Mouse (Mus musculus) neural tube, embryonic 13.5 days (tissue): Measurements from ENCODE around the gene Ubiad1. TPM values are rescaled to one million over a fixed set of nuclear protein-coding genes. Genes with fewer than 3 reads are reported as not detected.

Source experiments
- ATAC-seq: fragments of 200-750 bp; cut with Nextera tagmentation; 2 replicates; pipeline ENCODE4 v1.8.0; 2017; ENCODE audit warnings: low read depth, mild to moderate bottlenecking, moderate TSS enrichment, moderate library complexity
- H3K27ac ChIP-seq: fragments of 300-500 bp; sonication (generic); replicated peaks from 2 replicates; pipeline ENCODE4 v1.5.1; 2015; ENCODE audit warnings: moderate library complexity, mild to moderate bottlenecking, inconsistent platforms
- H3K27me3 ChIP-seq: fragments of 300-500 bp; sonication (generic); 2 replicates; pipeline ENCODE4 v1.6.1; 2015; ENCODE audit warnings: mild to moderate bottlenecking, inconsistent platforms
- H3K36me3 ChIP-seq: fragments of 300-500 bp; sonication (generic); 2 replicates; pipeline ENCODE4 v1.6.1; 2015; ENCODE audit warnings: mild to moderate bottlenecking, inconsistent platforms
- H3K4me1 ChIP-seq: fragments of 300-500 bp; sonication (generic); replicated peaks from 2 replicates; pipeline ENCODE4 v1.6.1; 2015; ENCODE audit warnings: inconsistent platforms
- H3K4me2 ChIP-seq: fragments of 300-500 bp; sonication (generic); 2 replicates; pipeline ENCODE4 v1.6.1; 2015; ENCODE audit warnings: inconsistent platforms, mild to moderate bottlenecking, moderate library complexity
- H3K4me3 ChIP-seq: fragments of 300-500 bp; sonication (generic); 2 replicates; pipeline ENCODE4 v1.5.1; 2015; ENCODE audit warnings: mild to moderate bottlenecking, inconsistent platforms
- H3K9ac ChIP-seq: fragments of 300-500 bp; sonication (generic); 2 replicates; pipeline ENCODE4 v1.6.1; 2015; ENCODE audit warnings: moderate library complexity, mild to moderate bottlenecking, inconsistent platforms
- H3K9me3 ChIP-seq: fragments of 300-500 bp; sonication (generic); 2 replicates; pipeline ENCODE4 v1.6.1; 2016; ENCODE audit warnings: inconsistent platforms
- WGBS: fragments of 180-500 bp; shearing (Covaris S2); methylation state at CpG from one replicate; pipeline ENCODE4 v1.1.7; 2015; 5-methylcytosine and 5-hydroxymethylcytosine counted together
- polyA plus RNA-seq: library from polyadenylated mRNA; unstranded; fragments of >200 nt; fragmentation: Nextera tagmentation; extraction: Ambion mirVana; gene quantifications from 2 replicates; pipeline ENCODE4 v1.2.1, GENCODE M21; 2015

The Ubiad1 gene
- polyA plus RNA-seq, 1 experiment from 2014 or later = 15.0 TPM

DNA sequence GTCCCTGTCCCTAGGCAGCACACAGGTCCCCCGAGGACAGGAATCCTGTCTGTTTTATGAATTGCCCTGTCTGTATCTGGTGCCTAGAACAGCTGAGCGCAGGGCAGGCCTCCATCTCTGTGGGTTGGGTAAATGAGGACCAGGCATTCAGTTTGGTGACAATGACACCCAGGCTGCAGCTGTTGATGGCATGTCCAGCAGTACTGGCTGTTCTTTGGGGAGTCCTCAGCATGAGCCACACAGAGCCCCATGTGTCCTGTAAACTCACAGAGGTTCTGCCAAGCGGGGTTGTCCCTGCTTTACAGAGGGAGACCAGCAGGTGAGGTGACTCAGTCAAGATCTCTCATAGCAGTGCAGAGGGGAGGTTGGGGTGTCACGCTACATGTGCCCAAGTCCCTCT lies 47.5 kb downstream of the Ubiad1 start:
- WGBS = 30% methylated on average over 4 of the region's 4 CpGs
- no peak overlapping the region for H3K4me2 ChIP-seq
- no peak overlapping the region for H3K4me3 ChIP-seq
- no peak overlapping the region for H3K9ac ChIP-seq
- H3K36me3 ChIP-seq = no peaks in the 10 kb centered on the region
- H3K27me3 ChIP-seq = no peaks in the 10 kb centered on the region
- no peaks in the 10 kb centered on the region for H3K9me3 ChIP-seq
- 0 out of 2 replicates have a peak, but pooled peaks have one; percentile 15 for ATAC-seq
- peak overlapping the region; percentile 91 for H3K27ac ChIP-seq
- H3K4me1 ChIP-seq = peaks cover 84% of the 10 kb centered on the region

DNA sequence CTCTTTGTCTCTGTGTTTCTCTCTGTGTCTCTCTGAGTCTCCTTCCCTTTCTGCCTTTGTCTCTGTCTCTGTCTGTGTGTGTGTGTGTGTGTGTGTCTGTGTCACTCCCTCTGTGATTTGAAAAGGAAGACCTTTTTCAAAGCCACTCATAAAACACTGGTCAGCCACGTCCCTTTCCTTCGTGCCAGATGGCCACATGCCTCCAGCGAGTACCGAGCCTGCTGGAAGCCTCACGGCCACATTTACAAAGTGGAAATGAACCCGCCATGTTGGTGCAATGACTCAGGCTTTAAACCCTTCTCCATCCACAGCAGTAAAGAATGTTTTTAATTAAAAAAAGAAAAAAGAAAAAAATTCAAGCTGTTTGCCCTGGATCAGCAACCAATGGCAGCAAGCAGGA lies 48.7 kb downstream of the Ubiad1 start:
- Histone ChIP-seq H3K4me1 (peaks cover 88% of the 10 kb centered on the region), H3K9ac (no peak overlapping the region), H3K4me2 (no peak overlapping the region), H3K36me3 (no peaks in the 10 kb centered on the region), H3K4me3 (no peak overlapping the region), H3K9me3 (no peaks in the 10 kb centered on the region), H3K27me3 (no peaks in the 10 kb centered on the region), H3K27ac (0 out of 2 replicates have a peak overlapping the region, but pooled peaks have one; percentile 91)
- WGBS = 23% methylated on average over 6 of the region's 6 CpGs
- ATAC-seq = no peak

DNA sequence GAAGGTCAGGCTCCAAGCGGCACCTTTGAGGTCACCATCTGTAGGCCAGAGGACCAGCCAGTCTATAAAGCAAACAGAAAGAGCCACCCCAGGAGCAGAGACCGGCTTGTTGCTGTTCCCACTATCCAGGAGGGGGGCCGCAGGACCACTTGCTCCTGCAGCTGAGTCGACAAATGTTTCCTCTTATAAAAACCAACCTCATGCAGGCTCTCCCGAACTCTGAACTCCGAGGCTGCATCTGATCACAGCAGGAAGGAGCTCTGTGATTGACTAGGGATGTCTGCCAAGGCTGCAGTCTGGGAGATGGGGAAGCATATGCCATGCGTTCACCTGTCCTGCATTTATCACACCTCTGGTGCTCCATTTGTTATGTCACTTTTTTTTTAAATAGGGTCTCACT lies 49.4 kb downstream of the Ubiad1 start:
- H3K36me3 ChIP-seq = no peaks in the 10 kb centered on the region
- no peak for ATAC-seq
- no peaks in the 10 kb centered on the region for H3K27me3 ChIP-seq
- no peak overlapping the region for H3K9ac ChIP-seq
- H3K4me2 ChIP-seq = no peak overlapping the region
- no peaks in the 10 kb centered on the region for H3K9me3 ChIP-seq
- no peak overlapping the region for H3K4me3 ChIP-seq
- H3K27ac ChIP-seq = 0 out of 2 replicates have a peak overlapping the region, but pooled peaks have one; percentile 0
- peaks cover 90% of the 10 kb centered on the region for H3K4me1 ChIP-seq
- WGBS = 48% methylated on average over 7 of the region's 7 CpGs

DNA sequence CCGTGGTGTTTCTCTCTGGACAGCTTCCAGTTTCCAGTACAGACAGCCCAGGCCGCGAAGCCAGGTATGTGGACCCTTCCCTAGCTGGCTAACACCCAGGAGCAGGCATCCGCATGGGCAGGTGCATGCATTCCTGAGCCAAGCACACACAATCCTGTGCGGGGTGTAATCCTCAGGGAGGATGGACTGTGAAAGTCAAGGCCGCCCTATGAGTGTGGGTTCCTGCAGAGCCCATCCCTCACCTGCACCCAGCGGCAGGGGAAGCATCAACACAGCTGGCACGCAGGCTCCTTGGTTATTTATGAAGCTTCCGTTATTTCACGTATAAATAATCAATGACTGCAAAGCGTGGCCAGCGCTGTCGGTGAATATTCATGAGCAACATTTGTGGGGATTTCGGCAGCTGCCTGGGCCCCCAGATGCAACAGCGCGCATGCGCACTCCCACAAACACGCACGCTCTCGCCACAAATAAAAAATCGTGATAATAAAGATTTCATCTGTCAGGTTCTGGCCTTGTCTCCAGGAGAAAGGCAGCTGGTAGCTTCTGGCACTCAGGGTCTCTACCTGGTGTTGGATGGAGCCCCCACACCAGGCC lies 52.8 kb downstream of the Ubiad1 start:
- H3K27me3 ChIP-seq = no peaks in the 10 kb centered on the region
- peaks cover 70% of the 10 kb centered on the region for H3K4me1 ChIP-seq
- H3K4me3 ChIP-seq = no peak overlapping the region
- no peaks in the 10 kb centered on the region for H3K9me3 ChIP-seq
- peak overlapping the region; percentile 82 for H3K27ac ChIP-seq
- peak; percentile 49 for ATAC-seq
- peak overlapping the region; percentile 41 for H3K4me2 ChIP-seq
- peak overlapping the region; percentile 55 for H3K9ac ChIP-seq
- WGBS = 29% methylated on average over 21 of the region's 21 CpGs
- H3K36me3 ChIP-seq = no peaks in the 10 kb centered on the region

DNA sequence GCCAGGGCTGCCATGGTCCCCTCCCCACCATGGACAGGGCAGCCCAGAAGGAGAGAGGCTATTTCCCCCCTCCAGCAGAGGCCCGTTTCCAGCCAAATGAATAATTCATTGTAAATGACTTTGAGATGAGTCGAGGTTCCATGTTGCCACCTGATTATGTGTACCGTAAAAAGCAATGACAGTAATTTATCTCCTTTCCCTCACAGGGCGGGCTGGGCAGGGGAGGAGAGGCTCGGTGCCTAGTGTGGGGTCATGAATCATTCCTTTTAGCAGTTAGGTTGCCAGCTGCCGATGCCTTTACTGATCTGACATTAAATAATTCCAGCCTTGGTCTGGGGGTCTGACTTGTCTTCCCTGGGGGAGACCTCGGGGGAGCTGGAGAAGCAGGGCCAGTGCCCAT lies 54.9 kb downstream of the Ubiad1 start:
- Histone ChIP-seq H3K4me2 (no peak overlapping the region), H3K4me1 (peaks cover 76% of the 10 kb centered on the region), H3K27me3 (no peaks in the 10 kb centered on the region), H3K9me3 (no peaks in the 10 kb centered on the region), H3K36me3 (no peaks in the 10 kb centered on the region), H3K9ac (0 out of 2 replicates have a peak overlapping the region, but pooled peaks have one; percentile 17), H3K27ac (peak overlapping the region; percentile 71), H3K4me3 (no peak overlapping the region)
- WGBS = 9% methylated on average over 7 of the region's 7 CpGs
- ATAC-seq = peak; percentile 54

DNA sequence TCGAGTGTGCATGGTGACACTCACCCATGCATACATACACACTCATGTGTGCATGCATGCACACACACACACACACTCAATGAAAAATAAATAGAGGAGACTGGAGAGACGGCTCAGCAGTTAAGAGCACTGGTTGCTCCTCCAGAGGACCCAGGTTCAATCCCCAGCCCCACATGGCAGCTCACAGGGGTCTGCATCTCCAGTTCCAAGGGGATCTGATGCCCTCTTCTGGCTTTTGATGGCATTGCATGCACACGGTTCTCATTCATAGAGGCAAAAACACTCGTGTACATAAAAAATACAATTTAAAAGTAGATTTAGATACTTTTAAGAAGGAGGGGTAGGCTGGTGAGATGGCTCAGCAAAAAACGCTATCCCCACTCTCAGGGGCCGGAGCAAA lies 55.5 kb downstream of the Ubiad1 start:
- no peak overlapping the region for H3K9ac ChIP-seq
- 65% methylated on average over 6 of the region's 6 CpGs for WGBS
- no peaks in the 10 kb centered on the region for H3K9me3 ChIP-seq
- no peak overlapping the region for H3K4me3 ChIP-seq
- no peaks in the 10 kb centered on the region for H3K36me3 ChIP-seq
- peaks cover 76% of the 10 kb centered on the region for H3K4me1 ChIP-seq
- H3K27ac ChIP-seq = peak overlapping the region; percentile 71
- H3K27me3 ChIP-seq = no peaks in the 10 kb centered on the region
- H3K4me2 ChIP-seq = no peak overlapping the region
- ATAC-seq = no peak

DNA sequence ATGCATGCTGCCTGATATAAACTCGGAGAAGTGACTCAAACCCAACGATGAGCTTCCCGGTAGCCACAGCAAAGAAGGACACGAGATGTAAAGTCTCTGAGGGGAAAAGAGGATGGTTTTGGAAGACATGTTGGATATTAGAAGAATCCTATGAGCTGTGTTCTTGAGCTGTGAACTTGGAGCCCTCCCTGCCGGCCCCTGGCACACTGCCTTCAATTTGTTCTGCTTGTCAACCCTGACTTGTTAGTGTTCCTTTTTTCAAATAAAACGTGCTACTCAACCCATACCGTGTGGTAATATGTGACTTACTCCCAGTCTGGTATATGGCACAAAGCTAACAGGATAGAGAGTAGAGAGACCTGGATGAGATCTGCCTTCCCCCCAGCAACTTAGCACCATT lies 59.3 kb downstream of the Ubiad1 start:
- H3K27ac ChIP-seq = peak overlapping the region; percentile 82
- H3K9ac ChIP-seq = no peak overlapping the region
- no peaks in the 10 kb centered on the region for H3K27me3 ChIP-seq
- no peaks in the 10 kb centered on the region for H3K36me3 ChIP-seq
- WGBS = 53% methylated on average over 7 of the region's 7 CpGs
- H3K4me1 ChIP-seq = peaks cover 47% of the 10 kb centered on the region
- no peaks in the 10 kb centered on the region for H3K9me3 ChIP-seq
- H3K4me2 ChIP-seq = no peak overlapping the region
- no peak for ATAC-seq
- no peak overlapping the region for H3K4me3 ChIP-seq

Other genes starting within 250 kb of the Ubiad1 start
- 16.1 and 19.1 TPM in 2 replicates for gene Disp3, start 156.8 kb downstream of the Ubiad1 start, polyA plus RNA-seq
- 21.4 and 23.0 TPM in 2 replicates for gene Mtor, start 3.8 kb upstream of the Ubiad1 start, polyA plus RNA-seq
- gene Angptl7, start 55.7 kb upstream of the Ubiad1 start, polyA plus RNA-seq = 0.22 and 0.43 TPM in 2 replicates
- gene Exosc10, start 113.7 kb upstream of the Ubiad1 start, polyA plus RNA-seq = 80.1 and 85.1 TPM in 2 replicates
- gene Srm, start 146.7 kb upstream of the Ubiad1 start, polyA plus RNA-seq = 159 and 160 TPM in 2 replicates
- 0.58 and 1.1 TPM in 2 replicates for gene Masp2, start 157.8 kb upstream of the Ubiad1 start, polyA plus RNA-seq
- gene Tardbp, start 182.2 kb upstream of the Ubiad1 start, polyA plus RNA-seq = 223 and 264 TPM in 2 replicates
- gene Gm572, start 198.5 kb upstream of the Ubiad1 start, polyA plus RNA-seq = not detected in 2 replicates